Mouse (Mus musculus) CH12.LX (cell line): ENCODE measurements around the gene Lrrc26. TPM values are rescaled to one million over a fixed set of nuclear protein-coding genes. Genes with fewer than 3 reads are reported as not detected.

ENCODE experiments used
- DNase-seq: peaks from one replicate; pipeline ENCODE4 v3.0.0-alpha.2; 2013; ENCODE audit errors: extremely low read depth
- H3K27ac ChIP-seq: 2 replicates; pipeline ENCODE4 v1.5.1; 2012; ENCODE audit warnings: low read depth, mild to moderate bottlenecking, control low read depth, moderate library complexity; ENCODE audit not compliant: insufficient read depth
- H3K27me3 ChIP-seq: replicated peaks from 2 replicates; pipeline ENCODE3; 2012; ENCODE audit warnings: inconsistent platforms
- H3K36me3 ChIP-seq, 2 experiments: replicated peaks in 1 of 2; 2 replicates each; pipeline versions ENCODE3 to v1.6.1; 2012; ENCODE audit warnings: inconsistent platforms in 1 of 2, low read length in 1 of 2, mild to moderate bottlenecking in 1 of 2, mixed read lengths in 1 of 2, moderate library complexity in 1 of 2; ENCODE audit not compliant: control insufficient read depth in 1 of 2, insufficient read depth in 1 of 2
- H3K4me1 ChIP-seq, 2 experiments: 2 replicates each; pipeline ENCODE4 v1.6.1; 2012; ENCODE audit warnings: inconsistent platforms in 1 of 2, moderate library complexity in 1 of 2; ENCODE audit not compliant: insufficient read depth in 2 of 2, control insufficient read depth in 1 of 2
- H3K4me2 ChIP-seq: 2 replicates; pipeline ENCODE4 v1.6.1; 2012; ENCODE audit warnings: low read depth, mild to moderate bottlenecking, control low read depth; ENCODE audit not compliant: poor library complexity, insufficient read depth, severe bottlenecking
- H3K4me3 ChIP-seq, 3 experiments: fragments of 150-350 bp in 1 of 3; sonication (generic) in 1 of 3; replicated peaks in 1 of 3; 2 replicates each; pipeline versions ENCODE3 to v1.5.1; 2011 to 2012; ENCODE audit warnings: low read depth in 2 of 3, low read length in 2 of 3, mild to moderate bottlenecking in 2 of 3, moderate library complexity in 2 of 3, control low read depth in 1 of 3, improper control_type of control experiment in 1 of 3, inconsistent platforms in 1 of 3, mixed read lengths in 1 of 3; ENCODE audit not compliant: poor library complexity in 1 of 3
- H3K79me2 ChIP-seq: replicated peaks from 2 replicates; pipeline ENCODE4 v1.6.1; 2012; ENCODE audit warnings: mild to moderate bottlenecking, moderate library complexity; ENCODE audit not compliant: control insufficient read depth, poor library complexity, insufficient read depth, severe bottlenecking; ENCODE audit errors: extremely low read depth
- H3K9ac ChIP-seq: 2 replicates; pipeline ENCODE4 v1.6.1; 2012; ENCODE audit warnings: low read depth, mild to moderate bottlenecking, control low read depth, moderate library complexity; ENCODE audit not compliant: insufficient read depth
- H3K9me3 ChIP-seq: replicated peaks from 2 replicates; pipeline ENCODE3; 2012; ENCODE audit warnings: low read length, inconsistent platforms, mixed read lengths
- BHLHE40 ChIP-seq: IDR thresholded peaks from 2 replicates; pipeline ENCODE4 v1.6.1; 2011; ENCODE audit warnings: mild to moderate bottlenecking, low read depth, low read length, improper control_type of control experiment
- CHD1 ChIP-seq: IDR thresholded peaks from 2 replicates; pipeline ENCODE4 v1.6.1; 2012; ENCODE audit warnings: low read depth, low read length, improper control_type of control experiment, inconsistent platforms
- CTCF ChIP-seq, 2 experiments: IDR thresholded peaks in 1 of 2; conservative IDR thresholded peaks in 1 of 2; 2 replicates each; pipeline ENCODE4 v1.5.1; 2011 to 2012; ENCODE audit warnings: low read depth in 2 of 2, low read length in 2 of 2, improper control_type of control experiment in 1 of 2, inconsistent platforms in 1 of 2, mild to moderate bottlenecking in 1 of 2, moderate library complexity in 1 of 2
- E2F4 ChIP-seq: IDR thresholded peaks from 2 replicates; pipeline ENCODE4 v1.6.1; 2011; ENCODE audit warnings: low read depth, low read length, improper control_type of control experiment; ENCODE audit not compliant: insufficient replicate concordance
- ELF1 ChIP-seq: IDR thresholded peaks from 2 replicates; pipeline ENCODE4 v1.6.1; 2014; ENCODE audit warnings: low read depth, mild to moderate bottlenecking, inconsistent platforms, low read length, improper control_type of control experiment
- EP300 ChIP-seq: IDR thresholded peaks from 2 replicates; pipeline ENCODE4 v1.6.1; 2011; ENCODE audit warnings: low read length, improper control_type of control experiment
- ETS1 ChIP-seq: conservative IDR thresholded peaks from 2 replicates; pipeline ENCODE4 v1.6.1; 2012; ENCODE audit warnings: low read depth, mild to moderate bottlenecking, inconsistent platforms, low read length, improper control_type of control experiment, moderate library complexity
- GABPA ChIP-seq: IDR thresholded peaks from 2 replicates; pipeline ENCODE4 v1.6.1; 2012; ENCODE audit warnings: low read depth, low read length, improper control_type of control experiment, inconsistent platforms; ENCODE audit not compliant: insufficient replicate concordance
- HCFC1 ChIP-seq: IDR thresholded peaks from 2 replicates; pipeline ENCODE4 v1.6.1; 2012; ENCODE audit warnings: low read depth, mild to moderate bottlenecking, inconsistent platforms, low read length, improper control_type of control experiment
- IRF4 ChIP-seq: IDR thresholded peaks from 2 replicates; pipeline ENCODE4 v1.6.1; 2014; ENCODE audit warnings: low read depth, mild to moderate bottlenecking, inconsistent platforms, low read length, improper control_type of control experiment
- JUN ChIP-seq: IDR thresholded peaks from 2 replicates; pipeline ENCODE4 v1.6.1; 2011; ENCODE audit warnings: low read depth, mild to moderate bottlenecking, low read length, improper control_type of control experiment, moderate library complexity; ENCODE audit not compliant: insufficient read depth
- JUND ChIP-seq: conservative IDR thresholded peaks from 2 replicates; pipeline ENCODE4 v1.6.1; 2011; ENCODE audit warnings: low read depth, low read length, improper control_type of control experiment
- KAT2A ChIP-seq: IDR thresholded peaks from 2 replicates; pipeline ENCODE4 v1.6.1; 2012; ENCODE audit warnings: low read length, improper control_type of control experiment, inconsistent platforms; ENCODE audit not compliant: insufficient replicate concordance
- MAFK ChIP-seq: IDR thresholded peaks from 2 replicates; pipeline ENCODE4 v1.6.1; 2011; ENCODE audit warnings: low read length, improper control_type of control experiment; ENCODE audit not compliant: insufficient replicate concordance
- MAX ChIP-seq: IDR thresholded peaks from 2 replicates; pipeline ENCODE4 v1.6.1; 2011; ENCODE audit warnings: low read length, improper control_type of control experiment
- MAZ ChIP-seq: IDR thresholded peaks from 2 replicates; pipeline ENCODE4 v1.6.1; 2012; ENCODE audit warnings: low read depth, mild to moderate bottlenecking, inconsistent platforms, low read length, improper control_type of control experiment, moderate library complexity
- MEF2A ChIP-seq: IDR thresholded peaks from 2 replicates; pipeline ENCODE4 v1.6.1; 2014; ENCODE audit warnings: low read depth, mild to moderate bottlenecking, inconsistent platforms, low read length, improper control_type of control experiment, borderline replicate concordance
- MYC ChIP-seq: IDR thresholded peaks from 2 replicates; pipeline ENCODE4 v1.6.1; 2011; ENCODE audit warnings: low read depth, mild to moderate bottlenecking, improper control_type of control experiment, low read length
- NELFE ChIP-seq: IDR thresholded peaks from 2 replicates; pipeline ENCODE4 v1.6.1; 2011; ENCODE audit warnings: low read depth, low read length, improper control_type of control experiment
- NRF1 ChIP-seq: IDR thresholded peaks from 2 replicates; pipeline ENCODE4 v1.6.1; 2014; ENCODE audit warnings: low read depth, mild to moderate bottlenecking, inconsistent platforms, low read length, improper control_type of control experiment, moderate library complexity
- PAX5 ChIP-seq: IDR thresholded peaks from 2 replicates; pipeline ENCODE4 v1.6.1; 2012; ENCODE audit warnings: low read length, inconsistent platforms, mixed read lengths
- POLR2AphosphoS2 ChIP-seq: IDR thresholded peaks from 2 replicates; pipeline ENCODE4 v1.6.1; 2011; ENCODE audit warnings: low read depth, low read length, improper control_type of control experiment
- RAD21 ChIP-seq: IDR thresholded peaks from 2 replicates; pipeline ENCODE4 v1.6.1; 2011; ENCODE audit warnings: low read depth, mild to moderate bottlenecking, low read length, improper control_type of control experiment, moderate library complexity
- RCOR1 ChIP-seq: conservative IDR thresholded peaks from 2 replicates; pipeline ENCODE4 v1.6.1; 2012; ENCODE audit warnings: low read depth, mild to moderate bottlenecking, inconsistent platforms, low read length, improper control_type of control experiment
- SIN3A ChIP-seq: IDR thresholded peaks from 2 replicates; pipeline ENCODE4 v1.6.1; 2012; ENCODE audit warnings: low read length, improper control_type of control experiment, inconsistent platforms
- SMC3 ChIP-seq: IDR thresholded peaks from 2 replicates; pipeline ENCODE4 v1.6.1; 2011; ENCODE audit warnings: low read depth, low read length, improper control_type of control experiment
- USF1 ChIP-seq: IDR thresholded peaks from 2 replicates; pipeline ENCODE4 v1.6.1; 2014; ENCODE audit warnings: low read depth, mild to moderate bottlenecking, inconsistent platforms, low read length, improper control_type of control experiment
- ZC3H11A ChIP-seq: IDR thresholded peaks from 2 replicates; pipeline ENCODE4 v1.6.1; 2012; ENCODE audit warnings: low read depth, mild to moderate bottlenecking, inconsistent platforms, low read length, improper control_type of control experiment
- ZKSCAN1 ChIP-seq: IDR thresholded peaks from 2 replicates; pipeline ENCODE4 v1.6.1; 2012; ENCODE audit warnings: low read depth, inconsistent platforms, low read length, improper control_type of control experiment, borderline replicate concordance
- dilution Hi-C: fragments of 300-500 bp; cut with MboI; formaldehyde crosslinking; loops from 2 replicates; pipeline ENCODE4 v1.14.3; 2020; ENCODE audit warnings: low sequenced_read_pairs; ENCODE audit not compliant: extremely low pct_unique_long_range_greater_than_20kb, extremely low pct_ligation_motif_present
- in situ Hi-C: fragments of 300-500 bp; cut with MboI; formaldehyde crosslinking; loops from 3 replicates; pipeline ENCODE4 v1.14.3; 2019; ENCODE audit warnings: low sequenced_read_pairs, low pct_ligation_motif_present, low pct_unique_long_range_greater_than_20kb, mixed read lengths
- polyA plus RNA-seq: library from polyadenylated mRNA; unstranded; fragments of >175 nt; gene quantifications from 2 replicates; pipeline ENCODE4 v1.2.1, GENCODE M21; 2012; ENCODE audit warnings: low read depth; ENCODE audit not compliant: insufficient read length
- total RNA-seq, 2 experiments: library from RNA; depleted of rRNA; stranded (reverse); fragments of 300-350 nt in 1 of 2; fragments of >200 nt in 1 of 2; gene quantifications; 2 replicates each; pipeline ENCODE4 v1.2.3; 2012 to 2014

Gene Lrrc26
- total and polyA plus RNA-seq, 3 experiments, result not detected

- H3K27ac ChIP-seq, result no peak overlapping the region
- H3K4me1 ChIP-seq, result peaks cover 0 to 17% of the 10 kb centered on the region in 2 experiments; a peak in 2 of 4 replicates
- peak; percentile 68 for TF ChIP-seq SMC3
- TF ChIP-seq JUN, result no peak
- TF ChIP-seq MEF2A, result no peak
- no peak for TF ChIP-seq JUND
- TF ChIP-seq POLR2AphosphoS2, result no peak
- no peak for TF ChIP-seq KAT2A
- TF ChIP-seq MAFK, result no peak
- TF ChIP-seq CTCF (conservative IDR thresholded peaks at IDR 0.05 in 1 of 2, IDR thresholded peaks at IDR 0.05 in 1 of 2; ENCODE audit: low read depth in 2 of 2, low read length in 2 of 2), result peak in 1 of 2 experiments; percentile 71; a peak in 2 of 4 replicates
- TF ChIP-seq IRF4, result no peak
- TF ChIP-seq EP300, result no peak
- peak; percentile 28 for TF ChIP-seq RAD21
- no peak; the same call in 1 of the 2 replicates for TF ChIP-seq SIN3A
- no peak for TF ChIP-seq GABPA
- TF ChIP-seq HCFC1, result no peak
- no peak for TF ChIP-seq NRF1
- no peak for TF ChIP-seq ELF1
- TF ChIP-seq E2F4, result no peak
- H3K4me3 ChIP-seq, result no peak overlapping the region
- H3K27me3 ChIP-seq, result no peaks in the 10 kb centered on the region
- no peaks in the 10 kb centered on the region for H3K9me3 ChIP-seq
- H3K4me2 ChIP-seq, result no peak overlapping the region
- dilution Hi-C loops, result no loop called here
- peaks cover 60 to 68% of the 10 kb centered on the region in 2 experiments for H3K36me3 ChIP-seq
- H3K79me2 ChIP-seq, result peaks cover 14% of the 10 kb centered on the region
- peak; percentile 45 for DNase-seq
- no peak overlapping the region for H3K9ac ChIP-seq
- in situ Hi-C loops, result loop anchor here (5.0 kb wide), 1 partner anchor 45 kb away; no protein-coding TSS in a partner anchor
Measured at GRCm38 (mm10) chr2:25252331-25252730, 37.4 kb upstream of the Lrrc26 start.

GRCm38 (mm10) chr2:25255284-25255779 is 34.4 kb upstream of the Lrrc26 start, which contains the start of gene Tmem203:
TSS of gene Tmem203 (plus strand) at chr2:25255439.
- Histone ChIP-seq H3K4me2 (peak within 1 kb of the TSS; percentile 96), H3K79me2 (peaks cover 14% of the 10 kb centered on the region), H3K36me3 (peaks cover 31 to 38% of the 10 kb centered on the region in 2 experiments), H3K9ac (peak within 1 kb of the TSS; percentile 83), H3K27me3 (no peaks in the 10 kb centered on the region), H3K4me1 (peaks cover 0 to 17% of the 10 kb centered on the region in 2 experiments; a peak in 2 of 4 replicates), H3K27ac (peak within 1 kb of the TSS; percentile 66), H3K4me3 (peak within 1 kb of the TSS; percentile 85 to 97 (median 87)), H3K9me3 (no peaks in the 10 kb centered on the region)
- dilution Hi-C loops (no loop called here), in situ Hi-C loops (no loop called here)
- peak; percentile 94 for DNase-seq
- TF ChIP-seq JUN (no peak), MAX (peak; percentile 94), MAZ (peak; percentile 93), E2F4 (no peak), MEF2A (peak; percentile 59), RCOR1 (0 out of 2 replicates have a peak, but pooled peaks have one; percentile 65), USF1 (no peak), JUND (no peak), PAX5 (no peak), SMC3 (no peak), SIN3A (peak; percentile 100), RAD21 (no peak), KAT2A (peak; percentile 91; the same call in 1 of the 2 replicates), BHLHE40 (peak; percentile 71), CTCF (conservative IDR thresholded peaks at IDR 0.05 in 1 of 2, IDR thresholded peaks at IDR 0.05 in 1 of 2; ENCODE audit: low read depth in 2 of 2, low read length in 2 of 2) (no peak), POLR2AphosphoS2 (peak; percentile 61; the same call in 1 of the 2 replicates), NRF1 (peak; percentile 49), ETS1 (peak; percentile 56), CHD1 (no peak), ZC3H11A (no peak), NELFE (peak; percentile 87), MYC (peak; percentile 89), ZKSCAN1 (no peak)
